Mouse (Mus musculus): ENCODE results near the gene Strap.
"Not testable (repeated sequence)": the region's sequence is repeated elsewhere in the genome, so short reads cannot be mapped to it uniquely, and the experiment has no call there.

Strap gene

GRCm38 (mm10) chr6:137734846-137735609 lies at the start of gene Strap:
TSS of gene Strap (plus strand) at chr6:137735078.
- DNase-seq (ENCODE audit: low spot score in 2 of 2) = peak; percentile 92 to 93

- DNase-seq (ENCODE audit: low spot score in 2 of 2) = no peak
These were observed 47.2 kb upstream of the Strap start for GRCm38 (mm10) chr6:137687667-137688066.

DNA sequence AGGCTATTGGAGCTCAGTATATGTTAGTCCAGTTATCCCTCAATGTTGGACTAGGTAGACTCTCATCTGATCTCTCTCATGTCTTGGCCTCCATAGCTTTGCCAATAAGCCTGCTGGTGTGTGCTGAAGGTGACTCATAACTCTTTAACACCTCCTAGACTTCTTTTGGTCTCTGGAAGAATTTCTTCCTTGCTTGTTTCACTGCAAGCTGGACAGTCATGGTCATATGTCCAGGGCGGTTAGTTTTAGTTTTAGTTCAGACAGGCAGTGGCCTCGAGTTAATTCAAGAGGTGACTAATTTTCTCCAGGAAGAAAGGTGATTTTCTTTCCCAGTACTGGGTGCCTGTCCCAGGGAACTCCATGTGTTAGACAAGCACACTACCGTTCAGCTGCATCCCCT lies 46.8 kb upstream of the Strap start:
- DNase-seq (ENCODE audit: low spot score in 2 of 2) = no peak

DNA sequence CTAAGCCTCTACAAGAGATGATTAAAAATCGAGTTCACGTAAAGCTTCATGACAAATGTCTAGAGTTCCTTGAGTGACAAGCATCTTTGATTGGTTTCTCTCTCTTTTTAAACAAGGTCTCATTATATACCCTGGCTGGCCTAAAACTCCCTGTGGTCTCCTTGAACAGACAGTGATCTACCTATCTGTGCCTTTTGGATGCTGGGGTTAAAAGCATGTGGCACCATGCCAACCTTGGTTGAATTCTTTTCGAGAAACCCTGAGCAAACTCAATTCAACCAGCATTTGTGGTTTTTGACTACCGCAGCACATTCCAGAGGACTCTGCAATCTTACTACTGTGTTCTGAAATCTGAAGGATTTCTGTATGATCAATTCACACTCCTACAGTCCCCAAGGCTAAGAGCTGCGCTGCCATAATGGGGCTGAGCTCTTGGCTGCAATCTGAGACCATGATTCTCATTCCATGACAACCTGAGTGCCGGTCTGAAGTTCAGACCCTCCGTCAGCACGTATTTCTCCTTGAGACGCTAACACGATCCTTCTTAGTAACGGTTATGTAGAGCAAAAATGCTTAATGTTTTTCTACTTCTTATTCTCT lies 46.3 kb upstream of the Strap start:
- no peak for DNase-seq (ENCODE audit: low spot score in 2 of 2)

- no peak for DNase-seq (ENCODE audit: low spot score in 2 of 2)
These were observed 44.2 kb upstream of the Strap start for GRCm38 (mm10) chr6:137690550-137691119.

DNA sequence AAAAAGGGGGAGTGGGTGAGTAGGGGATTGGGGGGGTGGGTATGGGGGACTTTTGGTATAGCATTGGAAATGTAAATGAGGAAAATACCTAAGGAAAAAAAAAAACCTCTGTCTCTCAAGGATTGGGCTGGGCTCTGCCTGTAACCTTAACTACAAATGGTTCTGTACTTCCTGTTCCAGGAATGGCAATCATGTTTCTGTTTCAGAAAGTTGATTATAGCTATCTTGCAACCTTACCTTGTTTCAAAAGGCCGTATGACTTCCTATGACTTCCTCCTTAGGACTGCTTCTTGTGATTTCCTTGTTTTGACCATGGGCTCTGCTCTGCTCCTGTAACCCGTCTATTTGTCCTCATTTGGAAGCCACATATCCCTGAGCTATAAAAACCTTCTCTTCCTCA lies 40.6 kb upstream of the Strap start:
- DNase-seq (ENCODE audit: low spot score in 2 of 2) = no peak

DNA sequence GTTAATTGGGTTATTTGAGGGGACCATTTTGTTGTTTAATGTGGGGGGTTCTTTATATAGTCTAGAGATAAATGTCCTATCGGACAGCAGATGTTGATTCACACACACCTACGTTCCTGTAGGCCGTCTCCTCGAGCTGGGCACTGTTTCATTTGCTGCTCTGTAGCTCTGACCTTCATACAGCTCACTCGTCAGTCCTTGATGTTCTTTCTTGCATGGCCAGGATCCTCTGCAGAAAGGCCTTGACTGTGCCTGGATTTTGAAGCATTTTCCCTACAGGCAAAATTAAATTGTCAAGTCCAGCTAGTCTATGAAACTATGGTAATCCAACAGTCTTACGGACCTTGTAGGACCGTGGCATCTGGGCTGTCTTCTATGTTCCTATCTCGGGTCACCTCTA lies 39.8 kb upstream of the Strap start:
- no peak for DNase-seq (ENCODE audit: low spot score in 2 of 2)

GRCm38 (mm10) chr6:137696445-137697204 lies 38.3 kb upstream of the Strap start:
- peak; percentile 9 to 46 for DNase-seq (ENCODE audit: low spot score in 2 of 2)

- DNase-seq (ENCODE audit: low spot score in 2 of 2) = no peak
These were observed 35.4 kb upstream of the Strap start for GRCm38 (mm10) chr6:137699434-137699833.

DNA sequence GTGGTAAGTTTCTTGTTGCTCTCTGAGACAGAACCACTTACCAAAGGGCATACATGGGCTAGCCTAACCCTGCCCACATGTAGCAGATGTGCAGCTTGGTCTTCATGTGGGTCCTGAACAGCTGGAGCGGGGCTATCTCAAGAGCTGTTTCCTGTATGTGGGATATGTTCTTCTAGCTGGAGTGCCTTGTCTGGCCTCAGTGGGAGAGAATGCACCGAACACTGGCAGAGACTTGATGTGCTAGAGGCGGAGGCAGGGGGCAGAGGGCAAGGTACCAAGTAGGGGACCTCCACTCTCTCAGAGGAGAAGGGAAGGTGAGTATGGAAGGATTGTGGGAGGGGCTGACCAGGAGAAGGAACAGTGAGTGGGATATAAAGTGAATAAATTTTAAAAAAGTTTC lies 32.7 kb upstream of the Strap start:
- DNase-seq (ENCODE audit: low spot score in 2 of 2) = no peak

GRCm38 (mm10) chr6:137702918-137703317 lies 32.0 kb upstream of the Strap start:
- peak in 1 of 2 experiments; percentile 21 for DNase-seq (ENCODE audit: low spot score in 2 of 2)

DNA sequence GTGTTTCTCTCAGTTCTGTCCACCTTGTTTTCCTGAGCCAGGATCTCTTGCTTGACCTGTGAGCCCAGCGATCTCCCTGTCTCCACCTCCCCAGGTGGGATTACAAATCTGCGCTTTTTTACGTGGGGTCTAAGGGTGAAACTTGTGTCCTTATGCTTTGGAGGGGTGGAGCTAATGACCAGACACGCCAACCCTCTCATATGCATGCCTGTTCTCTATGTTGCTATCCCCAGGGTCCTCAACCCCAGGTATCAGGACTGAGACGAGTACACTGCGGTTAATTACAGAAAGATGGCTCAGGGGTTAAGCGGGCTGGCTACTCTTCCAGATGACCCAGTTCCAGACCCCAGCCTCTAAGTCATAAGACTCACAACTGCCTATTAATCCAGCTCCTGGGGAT lies 31.4 kb upstream of the Strap start:
- no peak for DNase-seq (ENCODE audit: low spot score in 2 of 2)

DNA sequence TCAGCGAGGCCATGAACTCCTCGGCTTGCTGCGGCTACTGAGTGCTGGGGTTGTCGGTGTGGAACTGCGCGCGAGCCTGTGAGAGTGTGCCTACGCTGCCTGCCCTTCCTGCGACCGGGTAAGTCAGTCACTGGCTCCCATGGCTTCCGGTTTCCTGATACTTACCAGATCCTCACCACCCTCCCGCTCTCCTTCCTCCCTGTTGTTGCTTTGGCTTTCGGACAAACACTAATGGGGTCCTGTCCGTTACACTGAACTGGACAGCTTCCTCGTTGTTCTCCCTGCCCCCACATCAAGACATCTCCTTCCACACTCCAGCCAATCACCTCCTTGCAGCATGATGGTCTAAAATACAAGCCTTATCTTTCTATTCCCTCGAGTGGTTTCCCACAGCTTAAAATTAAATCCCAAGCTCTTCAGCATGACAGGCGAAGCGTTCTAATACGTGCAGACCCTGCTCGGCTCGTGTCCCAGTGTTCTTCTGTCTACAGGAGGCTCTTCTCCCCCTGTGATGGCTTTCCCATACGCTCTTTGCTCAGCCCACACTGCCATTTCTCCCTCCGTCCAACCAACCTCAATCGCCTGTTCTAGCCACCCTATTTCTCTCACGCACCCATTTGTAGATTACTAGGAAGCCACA lies 30.5 kb upstream of the Strap start:
- peak; percentile 8 to 21 for DNase-seq (ENCODE audit: low spot score in 2 of 2)

DNA sequence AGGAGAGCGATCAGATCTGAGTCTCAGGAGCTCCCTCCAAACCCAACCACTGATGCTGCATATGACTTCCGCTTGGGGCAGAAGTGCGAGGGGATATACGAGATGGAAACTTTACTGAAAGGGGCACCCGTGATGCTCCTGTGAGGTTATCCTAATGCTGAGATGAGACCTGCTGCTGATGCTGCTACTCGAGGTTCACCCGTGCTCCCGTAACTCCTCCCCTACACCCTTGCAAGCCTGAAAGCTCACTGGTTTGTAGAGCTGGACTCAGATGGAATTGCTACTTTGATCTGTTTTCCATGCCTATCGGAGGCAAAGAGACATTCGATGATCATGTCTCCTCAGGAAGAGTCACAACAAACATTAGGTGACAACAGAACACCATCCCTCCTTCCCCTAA lies 28.7 kb upstream of the Strap start:
- DNase-seq (ENCODE audit: low spot score in 2 of 2) = no peak

GRCm38 (mm10) chr6:137708726-137709405 lies 26.0 kb upstream of the Strap start:
- not testable (repeated sequence) for DNase-seq (ENCODE audit: low spot score in 2 of 2)

GRCm38 (mm10) chr6:137710179-137711037 lies 24.5 kb upstream of the Strap start:
- DNase-seq (ENCODE audit: low spot score in 2 of 2) = no peak

GRCm38 (mm10) chr6:137712654-137713309 lies 22.1 kb upstream of the Strap start:
- no peak for DNase-seq (ENCODE audit: low spot score in 2 of 2)

- no peak for DNase-seq (ENCODE audit: low spot score in 2 of 2)
These were observed 21.6 kb upstream of the Strap start for GRCm38 (mm10) chr6:137713310-137713664.

GRCm38 (mm10) chr6:137716802-137717201 lies 18.1 kb upstream of the Strap start:
- DNase-seq (ENCODE audit: low spot score in 2 of 2) = no peak
